Mouse (Mus musculus) embryonic facial prominence, embryonic 13.5 days (tissue): Measurements from ENCODE around the gene Agrp. TPM values are rescaled to one million over a fixed set of nuclear protein-coding genes. Genes with fewer than 3 reads are reported as not detected.
A peak's percentile ranks its signal among the peaks of the same experiment; 100 is the strongest.
"Not testable (repeated sequence)": the region's sequence is repeated elsewhere in the genome, so short reads cannot be mapped to it uniquely, and the experiment has no call there.

Source experiments
- ATAC-seq: fragments of 200-750 bp; cut with Nextera tagmentation; 2 replicates; pipeline ENCODE4 v1.8.0; 2017; ENCODE audit warnings: low read depth; ENCODE audit not compliant: insufficient number of reproducible peaks, insufficient read depth, low FRiP score, low TSS enrichment
- H3K27ac ChIP-seq: fragments of 300-500 bp; sonication (generic); 2 replicates; pipeline ENCODE4 v1.5.1; 2015; ENCODE audit warnings: moderate library complexity, mild to moderate bottlenecking, inconsistent platforms
- H3K27me3 ChIP-seq: fragments of 300-500 bp; sonication (generic); 2 replicates; pipeline ENCODE4 v1.6.1; 2015; ENCODE audit warnings: mild to moderate bottlenecking, inconsistent platforms
- H3K36me3 ChIP-seq: fragments of 300-500 bp; sonication (generic); 2 replicates; pipeline ENCODE4 v1.6.1; 2015; ENCODE audit warnings: mild to moderate bottlenecking, inconsistent platforms
- H3K4me1 ChIP-seq: fragments of 300-500 bp; sonication (generic); 2 replicates; pipeline ENCODE4 v1.6.1; 2015; ENCODE audit warnings: inconsistent platforms
- H3K4me2 ChIP-seq: fragments of 300-500 bp; sonication (generic); 2 replicates; pipeline ENCODE4 v1.6.1; 2015; ENCODE audit warnings: moderate library complexity, mild to moderate bottlenecking, inconsistent platforms
- H3K4me3 ChIP-seq: fragments of 300-500 bp; sonication (generic); 2 replicates; pipeline ENCODE4 v1.5.1; 2015; ENCODE audit warnings: mild to moderate bottlenecking, inconsistent platforms
- H3K9ac ChIP-seq: fragments of 300-500 bp; sonication (generic); 2 replicates; pipeline ENCODE4 v1.6.1; 2015; ENCODE audit warnings: mild to moderate bottlenecking, inconsistent platforms
- H3K9me3 ChIP-seq: fragments of 300-500 bp; sonication (generic); 2 replicates; pipeline ENCODE4 v1.6.1; 2016; ENCODE audit warnings: inconsistent platforms
- WGBS: fragments of 180-500 bp; shearing (Covaris S2); methylation state at CpG from one replicate; pipeline ENCODE4 v1.1.7; 2015; ENCODE audit warnings: mixed read lengths; 5-methylcytosine and 5-hydroxymethylcytosine counted together
- polyA plus RNA-seq: library from polyadenylated mRNA; unstranded; fragments of >200 nt; fragmentation: Nextera tagmentation; extraction: Ambion mirVana; gene quantifications from 2 replicates; pipeline ENCODE4 v1.2.1, GENCODE M21; 2015

The Agrp gene
- polyA plus RNA-seq, 1 experiment from 2014 or later = 0.90 TPM

DNA sequence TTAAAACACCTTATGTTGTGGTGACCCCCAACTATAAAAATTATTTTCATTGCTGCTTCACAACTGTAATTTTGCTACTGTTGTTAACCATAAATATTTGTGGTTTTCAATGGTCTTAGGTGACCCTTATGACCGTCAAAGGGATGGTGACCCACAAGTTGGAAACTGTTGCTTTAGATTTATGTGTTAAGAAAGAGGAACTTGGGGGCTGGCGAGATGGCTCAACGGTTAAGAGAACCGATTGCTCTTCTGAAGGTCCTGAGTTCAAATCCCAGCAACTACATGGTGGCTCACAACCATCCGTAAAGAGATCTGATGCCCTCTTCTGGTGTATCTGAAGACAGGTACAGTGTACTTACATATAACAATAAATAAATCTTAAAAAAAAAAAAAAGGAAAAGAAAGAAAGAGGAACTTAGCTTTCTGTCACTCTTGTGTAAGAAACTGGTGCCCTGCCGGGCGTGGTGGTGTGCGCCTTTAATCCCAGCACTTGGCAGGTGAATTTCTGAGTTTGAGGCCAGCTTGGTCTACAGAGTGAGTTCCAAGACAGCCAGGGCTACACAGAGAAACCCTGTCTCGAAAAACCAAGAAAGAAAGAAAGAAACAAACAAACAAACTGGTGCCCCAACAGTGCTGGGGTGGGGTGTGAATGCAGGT lies 72.5 kb downstream of the Agrp start:
- peaks cover 24% of the 10 kb centered on the region for H3K4me1 ChIP-seq
- H3K9me3 ChIP-seq, H3K27ac ChIP-seq, ATAC-seq, H3K36me3 ChIP-seq, H3K27me3 ChIP-seq: not testable (repeated sequence)
- peak overlapping the region; percentile 91 for H3K4me3 ChIP-seq
- 82% methylated on average over 9 of the region's 9 CpGs for WGBS
- H3K4me2 ChIP-seq = peak overlapping the region; percentile 87
- H3K9ac ChIP-seq = peak overlapping the region; percentile 93

DNA sequence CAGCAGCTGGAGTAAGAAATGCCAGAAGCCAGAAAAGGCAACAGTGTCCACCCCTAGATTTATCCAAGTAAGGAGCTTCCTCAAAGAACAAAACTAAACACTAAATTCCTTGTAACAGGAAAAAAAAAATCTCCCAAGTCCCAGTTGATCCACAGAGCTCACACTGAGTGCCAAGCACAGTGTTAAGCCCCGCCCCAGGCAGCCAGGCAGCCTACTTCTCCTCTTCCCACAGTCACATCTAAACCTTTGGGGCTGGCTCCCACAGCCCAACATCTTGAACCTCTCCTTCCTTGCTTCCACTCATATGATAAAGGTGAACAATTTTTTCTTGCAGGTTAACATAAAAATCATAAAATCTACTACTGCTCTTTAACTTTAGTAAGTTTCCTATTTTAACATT lies 73.3 kb downstream of the Agrp start:
- WGBS = 87% methylated on average over 1 of the region's 1 CpGs
- Histone ChIP-seq H3K27ac (no peak overlapping the region), H3K9ac (0 out of 2 replicates have a peak overlapping the region, but pooled peaks have one; percentile 6), H3K4me2 (no peak overlapping the region), H3K4me1 (peaks cover 24% of the 10 kb centered on the region), H3K27me3 (peaks cover 8% of the 10 kb centered on the region; the same call in 1 of the 2 replicates), H3K4me3 (no peak overlapping the region), H3K9me3 (no peaks in the 10 kb centered on the region), H3K36me3 (peaks cover 5% of the 10 kb centered on the region; the same call in 1 of the 2 replicates)
- ATAC-seq = no peak

DNA sequence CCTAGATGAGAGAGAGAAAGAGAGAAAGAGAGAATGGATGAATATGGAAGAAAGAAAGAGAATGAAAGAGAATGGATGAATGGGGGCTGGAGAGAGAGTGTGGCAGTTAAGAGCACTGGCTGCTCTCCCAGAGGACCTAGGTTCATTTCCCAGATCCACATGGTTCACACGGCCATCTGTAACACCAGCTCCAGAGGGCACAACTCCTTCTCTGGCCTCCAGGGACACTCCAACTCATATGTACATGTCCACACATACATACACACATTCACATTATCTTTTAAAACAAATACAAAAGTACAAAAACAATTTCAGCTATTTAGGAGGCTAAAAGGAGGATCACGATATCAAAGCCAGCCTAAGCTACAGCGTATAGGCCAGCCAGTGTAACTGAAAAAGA lies 74.3 kb downstream of the Agrp start:
- no peak overlapping the region for H3K27ac ChIP-seq
- ATAC-seq = no peak
- H3K9ac ChIP-seq = no peak overlapping the region
- H3K36me3 ChIP-seq = peaks cover 5% of the 10 kb centered on the region; the same call in 1 of the 2 replicates
- no peak overlapping the region for H3K4me2 ChIP-seq
- 82% methylated on average over 3 of the region's 3 CpGs for WGBS
- peaks cover 24% of the 10 kb centered on the region for H3K4me1 ChIP-seq
- H3K4me3 ChIP-seq = no peak overlapping the region
- H3K9me3 ChIP-seq = no peaks in the 10 kb centered on the region
- peaks cover 8% of the 10 kb centered on the region; the same call in 1 of the 2 replicates for H3K27me3 ChIP-seq

DNA sequence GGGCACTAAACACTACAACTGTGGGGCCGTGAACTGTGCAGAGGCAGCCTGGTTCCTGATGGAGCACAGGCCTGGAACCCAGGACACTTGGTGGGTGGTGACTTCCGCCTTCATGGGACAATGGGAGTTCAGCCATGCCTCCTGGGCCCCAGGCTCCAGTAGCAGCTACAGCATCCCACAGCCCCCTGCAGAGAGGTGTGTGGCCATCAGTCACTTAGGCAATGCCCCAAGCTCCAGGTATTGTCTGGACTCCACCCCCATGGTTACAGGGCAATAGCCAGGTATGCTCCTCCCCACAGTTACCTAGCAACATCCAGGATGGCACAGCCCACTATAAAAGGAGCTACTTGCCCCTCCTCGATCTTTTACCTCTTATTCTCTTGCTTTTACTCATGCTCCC lies 82.0 kb downstream of the Agrp start:
- Histone ChIP-seq H3K27me3 (no peaks in the 10 kb centered on the region), H3K9ac (no peak overlapping the region), H3K4me2 (no peak overlapping the region), H3K4me3 (no peak overlapping the region), H3K9me3 (no peaks in the 10 kb centered on the region), H3K36me3 (peaks cover 1% of the 10 kb centered on the region; the same call in 1 of the 2 replicates), H3K4me1 (no peaks in the 10 kb centered on the region), H3K27ac (no peak overlapping the region)
- WGBS = 71% methylated on average over 3 of the region's 3 CpGs
- no peak for ATAC-seq

DNA sequence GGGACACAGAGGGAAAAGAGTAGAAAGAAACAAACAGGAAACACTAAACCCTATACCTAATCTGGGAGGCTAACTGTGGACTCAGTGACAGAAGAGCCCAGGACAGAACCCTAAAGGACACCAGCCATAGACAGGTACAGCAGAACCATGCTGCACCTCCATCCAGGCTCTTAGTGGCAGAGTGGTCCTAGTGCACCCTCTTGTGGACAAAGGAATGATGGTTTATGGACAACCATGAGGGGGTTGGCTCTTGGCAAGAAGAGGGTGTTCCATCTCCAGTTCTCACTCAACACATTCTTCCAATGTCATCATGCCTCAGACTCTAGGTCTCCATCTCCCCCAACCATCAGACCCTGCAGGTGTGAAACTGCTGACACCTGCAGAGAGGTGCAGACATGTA lies 83.1 kb downstream of the Agrp start:
- 0 out of 2 replicates have a peak overlapping the region, but pooled peaks have one; percentile 3 for H3K9ac ChIP-seq
- no peaks in the 10 kb centered on the region for H3K27me3 ChIP-seq
- no peak overlapping the region for H3K4me2 ChIP-seq
- no peak overlapping the region for H3K27ac ChIP-seq
- H3K4me1 ChIP-seq = no peaks in the 10 kb centered on the region
- H3K4me3 ChIP-seq = no peak overlapping the region
- H3K9me3 ChIP-seq = no peaks in the 10 kb centered on the region
- peaks cover 4% of the 10 kb centered on the region; the same call in 1 of the 2 replicates for H3K36me3 ChIP-seq
- no peak for ATAC-seq

DNA sequence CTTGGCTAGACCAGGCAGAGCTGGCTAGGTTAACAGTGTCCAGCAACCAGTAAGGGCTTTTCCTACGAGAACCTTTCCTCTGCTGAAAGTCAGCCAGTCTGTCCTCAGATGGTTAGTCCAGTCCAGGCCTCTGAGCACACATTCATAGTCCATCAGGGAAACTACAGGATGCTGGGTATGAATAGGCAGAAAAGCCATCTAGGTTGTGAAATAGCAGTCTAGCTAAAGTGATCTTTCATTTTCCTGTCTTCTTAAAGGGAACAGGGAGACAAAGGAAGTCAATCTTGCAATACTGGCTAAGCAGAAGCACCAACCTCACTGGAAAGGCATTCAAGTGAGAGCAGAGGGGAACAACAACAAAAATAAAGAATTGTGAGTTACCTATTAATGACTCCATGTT lies 84.4 kb downstream of the Agrp start:
- ATAC-seq = no peak
- no peaks in the 10 kb centered on the region for H3K27me3 ChIP-seq
- H3K9me3 ChIP-seq = no peaks in the 10 kb centered on the region
- no peak overlapping the region for H3K4me3 ChIP-seq
- 80% methylated on average over 1 of the region's 1 CpGs for WGBS
- H3K4me2 ChIP-seq = no peak overlapping the region
- no peaks in the 10 kb centered on the region for H3K4me1 ChIP-seq
- peaks cover 4% of the 10 kb centered on the region; the same call in 1 of the 2 replicates for H3K36me3 ChIP-seq
- no peak overlapping the region for H3K27ac ChIP-seq
- no peak overlapping the region for H3K9ac ChIP-seq

DNA sequence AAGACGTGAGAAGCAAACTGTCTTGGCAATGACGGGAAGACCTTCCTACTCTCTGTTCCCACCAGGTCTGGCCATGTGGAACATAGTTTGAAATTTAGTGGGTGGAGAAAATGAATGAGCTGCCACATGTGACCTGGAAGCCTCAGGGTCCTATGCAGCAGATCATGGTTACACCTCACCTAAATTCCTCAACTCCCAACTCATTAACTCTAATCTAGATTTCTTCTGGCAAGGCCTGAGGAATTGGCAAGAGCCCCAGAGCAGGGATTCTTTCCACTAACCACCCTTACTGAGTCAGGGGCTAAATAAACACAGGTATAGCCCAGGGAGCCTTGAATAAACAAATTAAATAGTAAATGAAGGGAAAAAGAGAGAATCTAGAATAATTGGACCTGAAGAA lies 85.2 kb downstream of the Agrp start:
- no peak overlapping the region for H3K4me2 ChIP-seq
- no peak overlapping the region for H3K4me3 ChIP-seq
- ATAC-seq = no peak
- no peak overlapping the region for H3K9ac ChIP-seq
- H3K27me3 ChIP-seq = no peaks in the 10 kb centered on the region
- H3K4me1 ChIP-seq = peaks cover 4% of the 10 kb centered on the region
- H3K27ac ChIP-seq = no peak overlapping the region
- peaks cover 4% of the 10 kb centered on the region; the same call in 1 of the 2 replicates for H3K36me3 ChIP-seq
- no peaks in the 10 kb centered on the region for H3K9me3 ChIP-seq
- WGBS = 85% methylated on average over 2 of the region's 2 CpGs

DNA sequence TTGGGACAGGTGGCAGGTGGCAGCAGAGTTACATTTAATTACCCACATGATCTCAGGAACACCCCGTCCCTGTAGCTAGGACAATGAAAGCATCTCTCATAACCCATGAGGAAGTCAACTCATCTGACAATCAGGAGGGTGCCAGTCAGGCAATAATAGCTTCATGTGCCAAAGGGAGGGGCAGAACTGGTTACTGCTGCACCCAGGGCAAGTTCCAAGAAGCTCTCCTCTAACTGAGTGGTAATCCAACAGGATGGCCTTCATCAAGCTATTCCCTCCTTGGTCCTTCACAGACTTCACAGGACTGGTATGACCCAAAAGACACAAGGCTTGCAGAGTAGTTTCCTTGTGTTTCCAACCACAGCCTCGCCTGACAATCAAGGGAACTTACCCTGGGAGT lies 87.1 kb downstream of the Agrp start:
- no peak overlapping the region for H3K27ac ChIP-seq
- peaks cover 4% of the 10 kb centered on the region; the same call in 1 of the 2 replicates for H3K36me3 ChIP-seq
- H3K4me1 ChIP-seq = peaks cover 19% of the 10 kb centered on the region
- no peak overlapping the region for H3K4me3 ChIP-seq
- WGBS = 69% methylated on average over 2 of the region's 2 CpGs
- no peaks in the 10 kb centered on the region for H3K27me3 ChIP-seq
- ATAC-seq = no peak
- no peaks in the 10 kb centered on the region for H3K9me3 ChIP-seq
- no peak overlapping the region for H3K9ac ChIP-seq
- H3K4me2 ChIP-seq = no peak overlapping the region

DNA sequence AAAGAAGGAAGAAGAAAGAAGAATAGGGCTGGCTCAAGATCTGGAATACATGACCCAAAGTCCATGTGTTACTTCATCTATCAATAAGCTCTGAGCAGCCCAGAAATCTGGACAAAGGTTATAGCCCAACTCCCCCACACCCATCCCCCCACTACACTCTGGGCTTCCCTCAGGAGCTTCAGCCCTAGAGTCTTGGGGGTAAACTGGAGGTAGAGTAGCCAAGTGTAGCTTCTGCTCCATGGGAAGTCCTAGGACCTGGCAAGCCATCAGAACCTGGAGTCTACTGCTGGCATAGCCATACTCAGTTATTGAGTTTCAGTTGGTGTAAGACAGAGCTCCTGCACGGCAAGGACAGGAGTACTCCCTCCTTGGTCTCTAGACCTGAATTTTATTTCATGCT lies 87.7 kb downstream of the Agrp start:
- Histone ChIP-seq H3K4me2 (no peak overlapping the region), H3K4me1 (peaks cover 24% of the 10 kb centered on the region), H3K27ac (no peak overlapping the region), H3K9me3 (no peaks in the 10 kb centered on the region), H3K27me3 (no peaks in the 10 kb centered on the region), H3K36me3 (peaks cover 4% of the 10 kb centered on the region; the same call in 1 of the 2 replicates), H3K4me3 (no peak overlapping the region), H3K9ac (no peak overlapping the region)
- ATAC-seq = no peak
- 97% methylated on average over 1 of the region's 1 CpGs for WGBS

DNA sequence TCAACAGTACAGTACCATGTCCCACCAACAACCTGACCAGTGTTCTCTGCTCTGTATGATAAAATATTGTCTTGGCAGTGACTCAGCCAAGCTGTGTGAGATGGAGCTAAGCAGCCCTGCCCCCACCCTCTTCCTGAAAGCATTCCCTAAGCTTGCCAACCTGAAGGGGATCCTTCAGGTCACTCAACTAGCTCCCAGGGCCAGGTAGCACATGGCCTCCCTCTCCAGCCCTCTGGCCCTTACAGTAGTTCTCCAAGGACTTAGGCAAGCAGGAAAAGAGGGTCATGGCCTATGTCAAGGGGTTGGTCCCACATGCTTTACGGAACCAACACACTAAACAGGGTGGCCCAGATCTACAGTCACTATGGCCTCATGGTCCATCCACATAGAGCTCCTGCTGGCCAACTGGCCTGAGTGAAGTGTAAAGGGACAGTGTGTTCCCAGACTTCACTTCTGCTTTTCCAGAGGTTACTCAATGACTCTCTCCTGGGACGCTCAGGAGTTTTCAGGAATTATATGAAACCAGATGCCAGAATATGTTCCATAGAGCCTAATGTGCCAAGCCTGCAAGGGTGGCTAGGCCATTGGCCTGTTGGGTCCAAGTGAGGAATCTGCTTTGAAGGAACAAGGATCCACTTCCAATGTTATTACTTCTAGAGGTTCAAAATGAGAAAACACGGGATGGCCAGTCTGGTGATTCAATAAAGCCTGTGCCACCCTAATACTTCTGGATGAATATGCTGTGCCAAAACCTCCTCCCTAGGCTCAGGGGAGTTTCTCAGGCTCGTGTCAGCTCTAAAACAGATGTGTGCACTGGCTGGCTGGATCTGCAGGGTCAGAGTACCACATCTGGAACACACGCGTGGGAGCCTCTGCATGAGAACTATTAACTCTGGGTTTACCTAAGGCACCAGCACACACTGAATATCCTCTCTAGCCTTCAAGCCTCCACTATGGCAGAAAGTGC lies 90.5 kb downstream of the Agrp start:
- ATAC-seq = no peak
- Histone ChIP-seq H3K36me3 (peaks cover 9% of the 10 kb centered on the region; the same call in 1 of the 2 replicates), H3K27ac (no peak overlapping the region), H3K4me3 (no peak overlapping the region), H3K27me3 (no peaks in the 10 kb centered on the region), H3K9me3 (no peaks in the 10 kb centered on the region), H3K9ac (no peak overlapping the region), H3K4me2 (no peak overlapping the region), H3K4me1 (peaks cover 24% of the 10 kb centered on the region)
- WGBS = 55% methylated on average over 6 of the region's 6 CpGs

DNA sequence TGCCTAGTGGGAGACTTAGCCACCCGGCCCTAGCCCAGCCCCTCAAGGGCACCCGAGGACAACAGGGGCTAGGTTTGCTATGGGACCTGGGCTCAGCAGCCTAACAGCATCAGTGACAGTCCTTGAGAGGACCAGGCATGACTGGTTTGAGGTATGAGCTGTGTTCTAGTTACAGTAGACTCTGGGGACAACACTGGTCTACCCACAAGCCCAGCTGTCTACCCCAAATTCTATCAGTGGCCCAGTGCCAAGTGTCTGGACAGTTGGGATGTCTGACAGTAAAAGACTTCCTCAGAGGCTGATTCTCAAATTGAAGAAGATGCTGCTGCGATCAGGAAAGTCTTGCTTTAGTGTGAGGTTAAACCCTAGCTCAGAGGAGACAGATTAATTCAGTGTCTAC lies 91.9 kb downstream of the Agrp start:
- no peak for ATAC-seq
- peak overlapping the region; percentile 60 for H3K27ac ChIP-seq
- H3K4me2 ChIP-seq = no peak overlapping the region
- no peak overlapping the region for H3K4me3 ChIP-seq
- 79% methylated on average over 3 of the region's 3 CpGs for WGBS
- H3K9me3 ChIP-seq = no peaks in the 10 kb centered on the region
- H3K9ac ChIP-seq = peak overlapping the region; percentile 8; the same call in 1 of the 2 replicates
- H3K4me1 ChIP-seq = peaks cover 24% of the 10 kb centered on the region
- peaks cover 8% of the 10 kb centered on the region; the same call in 1 of the 2 replicates for H3K36me3 ChIP-seq
- H3K27me3 ChIP-seq = no peaks in the 10 kb centered on the region
